Mouse (Mus musculus): ENCODE measurements at regions not wholly inside any gene's neighbourhood (a gene's known extent, or its start where the extent isn't known, plus 50 kb on each side); places are given as distances from the start of the nearest gene placed in this dataset.
"Not testable (repeated sequence)": the region's sequence is repeated elsewhere in the genome, so short reads cannot be mapped to it uniquely, and the experiment has no call there.

- peak; percentile 51 to 54 for DNase-seq
Measured at GRCm38 (mm10) chr3:9064266-9065031, 545.4 kb downstream of the Zfp704 start.

GRCm38 (mm10) chr3:9063662-9064061, 546.2 kb downstream of the Zfp704 start:
- no peak for DNase-seq

DNA sequence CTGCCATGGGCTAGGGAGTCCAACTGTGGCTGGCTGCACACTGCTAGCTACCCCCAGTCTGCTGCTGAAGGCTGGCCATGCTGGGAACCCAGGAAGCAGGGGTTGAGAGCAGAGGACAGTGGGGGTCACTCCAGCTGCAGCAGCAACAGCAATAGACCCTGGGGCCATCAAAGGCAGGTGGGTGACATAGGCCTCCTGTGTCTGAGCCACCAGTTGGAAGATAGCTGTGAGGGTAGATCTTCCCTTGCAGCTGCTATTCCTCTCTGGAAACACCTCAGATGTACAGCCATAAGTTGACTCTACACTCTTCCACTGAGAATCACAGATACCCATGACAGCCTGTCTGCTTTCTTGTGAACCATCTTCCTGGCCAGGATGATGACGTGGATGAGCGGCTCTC, 548.5 kb downstream of the Zfp704 start:
- DNase-seq = no peak

GRCm38 (mm10) chr3:9057703-9058102, 552.2 kb downstream of the Zfp704 start:
- DNase-seq = not testable (repeated sequence)

DNA sequence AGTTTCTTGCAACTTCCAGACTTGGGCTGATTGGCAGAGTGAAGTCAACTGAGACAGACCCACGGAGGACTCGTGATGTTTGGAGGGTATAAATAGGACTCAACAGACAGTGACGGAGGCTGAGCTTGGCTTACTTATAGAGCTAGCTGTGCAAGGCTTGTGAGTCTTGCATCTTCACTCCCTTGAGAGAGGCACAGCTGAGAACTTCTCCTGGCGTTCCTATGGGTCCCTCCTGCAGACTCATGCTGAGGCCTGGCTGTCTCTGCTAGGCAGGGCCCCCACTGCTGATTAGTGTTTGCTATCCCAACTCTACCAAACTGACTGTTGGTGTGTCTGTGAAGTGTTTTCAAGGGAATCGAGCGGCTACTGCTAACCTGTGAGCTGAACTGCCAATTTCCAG, 553.0 kb downstream of the Zfp704 start:
- DNase-seq = no peak

DNA sequence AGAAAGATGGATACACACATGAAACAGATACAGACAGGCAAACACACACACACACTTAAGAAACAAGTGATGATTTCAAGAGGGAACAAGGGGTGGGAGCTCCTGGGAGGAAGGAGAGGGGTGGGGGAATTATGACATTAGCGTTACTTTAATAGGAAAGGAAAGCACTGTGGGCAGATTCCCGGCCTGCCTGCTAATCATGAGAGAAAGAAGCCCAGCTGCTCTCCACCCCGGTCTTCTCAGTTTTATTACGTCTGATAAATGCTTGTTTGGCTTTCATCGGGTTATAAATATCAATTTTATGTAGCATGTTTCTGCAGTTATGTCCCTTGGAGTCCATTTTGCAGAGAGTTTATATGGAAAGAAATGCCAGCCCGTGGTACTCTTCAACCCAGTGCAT, 554.1 kb downstream of the Zfp704 start:
- no peak for DNase-seq

Measured in cerebellum, postnatal 36 days (tissue).